Mouse (Mus musculus) 3T3-L1 (cell line): ENCODE results near the gene Hpcal1.

ENCODE experiments used
- DNase-seq: peaks from one replicate; pipeline ENCODE4 v3.0.0-alpha.2; 2015; ENCODE audit warnings: low read depth, low spot score

Gene Hpcal1

DNA sequence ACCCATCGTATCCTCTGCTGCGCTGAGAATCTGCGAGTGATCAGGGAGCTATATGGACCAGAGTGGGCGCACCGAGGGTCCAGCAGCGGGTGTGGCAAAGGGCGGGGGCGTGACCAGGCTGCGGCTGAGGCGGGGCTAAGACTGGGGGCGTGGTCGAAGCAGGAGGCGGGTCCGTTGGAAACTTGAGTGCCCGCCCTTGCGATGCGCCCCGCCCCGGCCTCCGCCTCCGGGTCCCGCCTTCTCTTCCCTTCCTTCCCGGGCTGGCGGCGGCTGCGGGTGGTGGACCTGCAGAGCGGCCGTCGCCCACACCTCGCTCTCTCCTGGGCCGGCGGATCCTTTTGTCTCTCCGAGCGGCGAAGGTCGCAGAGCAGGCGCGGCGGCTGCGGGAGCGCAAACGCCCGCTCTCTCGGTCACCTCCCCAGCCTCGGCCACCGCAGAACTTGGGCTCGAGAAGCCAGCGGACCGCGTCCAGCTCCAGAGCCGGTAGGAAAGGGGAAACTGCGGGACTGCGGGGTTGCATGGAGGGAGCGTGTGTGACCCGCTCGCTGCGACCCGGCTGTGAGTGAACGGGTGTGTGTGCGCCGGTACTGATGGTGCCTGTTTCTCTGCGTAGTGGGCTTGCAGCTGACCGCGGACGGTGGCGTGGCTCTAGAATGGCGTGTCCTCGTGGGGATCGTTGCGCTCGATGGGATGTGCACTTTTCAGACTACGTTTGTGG is at the start of gene Hpcal1:
TSS of gene Hpcal1 (plus strand) at position 293 of the 718 bp plus-strand sequence.
- peak; percentile 81 for DNase-seq

DNA sequence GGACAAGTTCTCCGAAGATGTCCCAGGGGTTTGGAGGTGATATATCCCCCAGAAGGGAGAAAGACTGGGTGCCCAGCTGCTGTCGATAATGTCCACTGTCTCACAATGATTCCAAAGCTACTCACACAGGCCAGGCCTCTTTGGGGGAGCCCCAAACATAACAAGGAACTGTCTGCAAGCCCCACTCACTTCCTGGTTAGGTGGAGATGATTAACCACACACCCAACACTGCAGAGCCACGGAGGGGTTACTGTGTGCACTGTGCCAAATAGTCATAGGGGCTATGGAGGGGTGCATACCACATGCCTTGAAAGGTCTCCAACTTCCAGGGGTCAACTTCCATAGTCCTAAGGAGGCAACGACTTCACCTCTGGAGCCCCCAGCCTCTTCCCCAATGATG is 49.4 kb upstream of the Hpcal1 start:
- DNase-seq = no peak

DNA sequence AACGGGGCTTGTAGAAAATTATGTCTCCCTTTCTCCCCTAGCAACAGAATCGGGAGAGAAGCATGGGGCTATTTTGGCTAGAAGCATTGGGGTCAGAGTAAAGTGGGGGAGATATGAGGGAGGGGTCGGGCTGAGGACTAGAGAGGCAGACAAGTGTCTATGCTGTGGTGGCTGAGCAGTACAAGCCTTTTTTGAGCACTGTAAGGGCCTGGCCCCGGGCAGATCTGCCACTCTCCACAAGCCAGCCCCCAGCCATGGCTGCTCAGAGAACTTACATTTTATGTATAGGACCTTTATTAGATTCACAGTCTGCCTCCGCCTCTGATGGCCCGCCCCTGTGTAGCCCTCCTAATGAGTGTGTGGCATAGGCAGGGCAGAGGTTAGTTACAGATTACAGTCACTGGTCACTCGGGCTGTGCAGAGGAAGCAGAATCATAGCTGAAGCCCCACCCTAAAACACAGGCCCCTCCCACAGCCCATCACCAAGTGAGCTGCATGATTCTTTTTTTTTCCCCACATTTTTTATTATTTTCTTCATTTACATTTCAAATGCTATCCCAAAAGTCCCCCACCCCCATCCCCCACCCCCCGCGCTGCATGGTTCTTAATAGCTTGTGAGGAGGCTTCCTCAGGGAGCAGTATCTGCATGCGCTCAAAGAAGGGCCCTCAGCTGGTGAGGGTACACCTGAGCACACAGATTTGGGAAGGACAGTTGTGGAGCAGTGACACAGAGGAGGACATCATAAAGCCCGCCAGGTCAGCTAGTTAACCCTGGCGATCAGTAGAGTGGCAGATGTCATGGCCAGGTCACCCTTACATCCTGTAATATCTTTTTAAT is 46.1 kb upstream of the Hpcal1 start:
- DNase-seq = no peak

DNA sequence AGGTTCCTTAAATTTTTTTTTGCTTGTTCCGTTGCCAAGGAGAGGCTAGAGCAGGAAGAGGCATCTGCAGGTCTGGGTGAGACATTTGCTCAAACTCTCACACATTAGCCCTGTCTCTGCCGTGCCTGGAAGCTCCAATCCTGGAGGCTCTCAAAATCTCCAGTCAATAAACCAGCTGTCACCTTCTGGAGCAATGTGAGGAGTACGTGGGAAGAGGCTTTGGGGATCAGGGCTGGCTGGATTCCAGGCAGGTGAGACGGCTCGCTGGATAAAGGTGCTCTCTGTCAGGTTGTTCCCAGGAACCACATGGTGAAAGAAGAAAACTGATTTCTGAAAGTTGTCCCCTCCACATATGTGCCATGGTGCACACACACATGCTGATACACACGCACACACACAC is 44.2 kb upstream of the Hpcal1 start:
- no peak for DNase-seq

DNA sequence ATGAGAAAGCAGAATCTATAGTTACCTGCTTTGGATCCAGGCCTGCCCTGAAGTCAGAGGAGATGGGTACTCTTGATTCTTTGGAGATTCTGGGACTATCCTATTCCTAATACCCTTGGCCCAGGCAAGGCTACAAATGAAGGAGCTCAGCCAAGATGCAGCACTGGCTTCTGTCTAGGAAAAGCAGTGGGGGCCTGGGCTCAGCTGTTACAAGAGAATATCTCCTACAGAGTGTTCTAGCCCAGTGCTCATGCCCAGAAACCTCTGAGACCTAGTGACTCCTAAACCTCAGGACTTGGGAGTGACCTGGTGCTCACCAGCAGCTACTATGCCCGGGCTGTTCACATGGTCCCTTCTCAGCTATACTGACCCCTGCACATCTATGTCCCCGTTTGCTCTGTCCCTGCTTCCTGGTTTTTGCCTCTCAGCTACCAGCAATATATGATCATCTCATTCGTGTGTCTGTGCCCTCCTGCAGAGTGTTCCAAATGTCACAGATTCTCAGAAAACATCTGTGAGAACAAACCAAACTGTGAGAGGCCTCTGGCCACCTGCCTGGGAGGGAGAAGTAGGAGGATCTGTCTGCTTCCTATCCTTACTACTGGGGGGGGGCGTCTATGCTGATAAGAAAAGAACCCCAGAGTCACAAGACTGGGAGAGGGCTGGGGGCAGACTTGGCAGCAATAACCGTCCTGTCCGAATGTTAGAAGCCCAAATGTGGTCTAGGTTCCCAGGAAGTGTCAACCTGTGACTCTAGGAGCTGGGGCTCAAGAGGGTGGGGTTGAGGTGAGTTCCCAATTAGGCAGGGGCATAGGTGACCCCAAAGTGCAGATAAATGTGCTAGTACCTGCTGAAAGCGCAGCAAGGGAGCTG is 39.2 kb upstream of the Hpcal1 start:
- no peak for DNase-seq

DNA sequence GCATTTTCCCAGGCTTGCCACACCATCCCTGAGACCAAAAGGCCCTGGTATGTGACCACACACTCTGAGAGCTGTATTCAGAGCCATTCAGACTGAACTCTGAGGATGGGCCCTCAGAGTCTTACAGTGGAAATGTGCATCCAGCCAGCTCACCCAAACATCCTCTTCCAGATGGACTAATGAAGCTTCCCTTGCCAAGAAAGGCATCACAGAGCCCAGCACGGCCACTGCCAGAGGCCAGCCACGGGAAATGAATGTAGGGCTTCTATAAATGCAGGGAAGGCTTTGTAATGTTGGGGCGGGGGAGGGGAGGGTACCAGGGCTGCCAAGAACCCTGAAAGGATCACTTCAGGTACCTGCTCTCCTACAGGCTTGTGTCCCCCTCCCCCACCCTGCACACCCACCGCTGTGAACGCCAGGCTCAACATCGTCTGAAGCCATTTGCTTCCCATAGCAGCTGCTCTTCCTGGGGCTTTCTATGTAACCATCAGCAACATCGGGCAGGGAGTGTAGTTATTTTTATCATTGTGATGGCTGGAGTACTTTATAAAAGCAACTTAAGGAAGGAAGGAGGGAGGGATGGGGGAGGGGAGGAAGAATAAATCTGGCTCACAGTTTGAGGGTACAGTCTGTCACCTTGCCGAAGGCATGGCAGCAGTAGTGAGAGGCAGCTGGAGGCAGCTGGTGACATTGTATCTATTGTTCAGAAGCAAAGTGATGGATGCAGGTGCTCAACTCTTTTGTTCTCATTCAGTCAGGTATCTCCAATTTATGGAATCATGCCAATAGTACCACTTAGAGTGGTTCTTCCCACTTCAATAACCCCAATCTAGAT is 38.2 kb upstream of the Hpcal1 start:
- DNase-seq = no peak

DNA sequence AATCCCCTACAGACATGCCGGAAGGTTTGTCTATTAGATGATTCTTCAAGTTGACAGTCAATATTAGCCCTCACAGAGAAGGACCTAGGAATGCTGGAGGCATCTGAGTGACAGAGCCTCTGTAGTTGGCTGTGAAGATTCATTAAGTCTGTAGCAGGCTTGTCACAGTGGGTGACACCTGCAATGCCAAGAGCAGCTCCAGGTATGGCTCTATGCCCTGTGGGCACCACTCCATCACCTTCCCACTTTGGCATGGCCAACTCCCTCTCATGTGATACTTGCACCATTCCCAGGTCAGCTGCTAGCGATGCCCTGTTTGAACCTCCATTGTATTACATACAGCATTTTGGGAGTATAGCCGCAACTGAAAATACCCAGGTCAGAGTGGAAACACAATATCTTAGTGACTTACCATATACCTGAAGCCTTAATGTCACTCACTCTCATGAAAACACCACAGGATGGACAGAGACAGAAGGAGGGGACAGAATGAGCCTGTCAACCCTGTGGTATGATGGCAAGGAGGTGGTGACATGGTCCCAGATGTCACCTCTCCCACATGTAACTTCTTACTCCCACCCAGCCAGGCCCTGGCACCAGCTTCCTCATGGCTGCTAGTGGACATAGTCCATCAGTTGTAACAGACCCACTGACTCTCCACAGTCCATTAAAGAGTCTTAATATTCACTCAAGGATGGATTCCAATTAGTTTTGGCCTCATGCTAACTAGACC is 37.4 kb upstream of the Hpcal1 start:
- no peak for DNase-seq

DNA sequence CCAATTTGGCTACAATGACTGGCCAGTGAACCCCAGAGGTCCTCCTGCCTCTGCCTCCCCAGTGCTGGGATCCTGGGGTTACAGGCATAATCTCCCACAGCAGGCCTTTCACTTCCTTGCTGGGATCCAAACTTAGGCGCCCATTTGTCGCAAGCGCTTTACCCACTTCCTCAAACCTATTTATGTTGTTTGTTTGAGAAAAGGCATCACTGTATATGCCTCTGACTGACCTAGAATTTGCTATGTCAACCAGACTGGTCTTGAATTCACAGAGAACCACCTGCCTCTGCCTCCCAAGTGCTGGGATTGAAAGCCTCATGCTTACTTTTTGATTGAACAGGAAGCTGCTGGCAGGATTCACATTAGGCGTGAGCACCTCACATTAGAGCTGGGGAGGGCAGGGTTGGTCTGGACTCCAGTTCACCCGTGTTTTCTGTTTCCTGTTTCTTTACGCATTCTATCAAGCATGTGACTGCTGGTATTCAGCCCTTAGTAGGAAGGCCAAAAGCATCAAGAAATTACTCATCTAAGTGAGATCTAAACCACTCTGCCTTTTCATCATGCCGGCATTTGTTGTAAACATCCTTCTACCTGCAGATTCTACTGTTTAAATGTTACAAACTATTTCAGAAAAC is 33.0 kb upstream of the Hpcal1 start:
- no peak for DNase-seq

DNA sequence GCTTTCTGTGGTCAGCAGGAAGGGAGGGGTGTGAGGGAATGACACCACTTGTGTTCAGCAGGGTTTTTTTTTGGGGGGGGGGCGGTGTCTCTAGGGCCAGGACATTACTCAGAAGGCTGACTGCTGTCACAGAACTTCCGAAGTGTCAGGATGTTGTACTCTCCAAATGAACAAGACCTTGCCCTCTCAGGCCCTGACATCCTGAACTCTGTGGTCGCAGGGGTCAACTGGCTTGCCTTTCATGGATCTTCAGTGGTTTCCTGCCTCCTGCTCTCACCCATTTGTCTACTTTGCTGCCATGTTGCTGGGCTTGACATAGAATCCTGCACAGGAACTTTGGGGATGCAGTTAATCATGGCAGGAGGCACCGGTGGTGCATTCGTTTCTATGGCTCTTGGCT is 32.1 kb upstream of the Hpcal1 start:
- no peak for DNase-seq

DNA sequence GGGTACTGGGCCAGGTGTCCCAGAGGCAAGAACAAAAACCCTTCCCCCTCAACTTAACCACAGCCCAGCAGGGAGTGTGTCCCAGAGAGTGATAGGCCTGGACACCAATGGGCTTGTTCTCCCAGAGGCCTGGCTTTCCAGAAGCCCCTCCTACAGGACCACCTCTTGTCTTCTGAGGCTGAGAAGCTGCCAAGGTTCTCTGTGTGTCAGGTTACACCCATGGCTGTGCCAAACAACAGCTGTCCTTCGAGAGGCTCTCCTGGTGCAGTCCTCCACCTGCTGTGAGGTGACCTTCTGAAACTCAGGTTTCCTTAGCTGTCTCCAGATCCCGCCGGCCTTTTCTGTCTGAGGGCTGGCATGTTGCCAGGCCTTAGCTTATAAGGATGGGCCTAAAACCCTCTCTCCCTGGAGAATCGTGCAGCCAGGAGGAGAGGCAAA is 29.2 kb upstream of the Hpcal1 start:
- DNase-seq = peak; percentile 30

DNA sequence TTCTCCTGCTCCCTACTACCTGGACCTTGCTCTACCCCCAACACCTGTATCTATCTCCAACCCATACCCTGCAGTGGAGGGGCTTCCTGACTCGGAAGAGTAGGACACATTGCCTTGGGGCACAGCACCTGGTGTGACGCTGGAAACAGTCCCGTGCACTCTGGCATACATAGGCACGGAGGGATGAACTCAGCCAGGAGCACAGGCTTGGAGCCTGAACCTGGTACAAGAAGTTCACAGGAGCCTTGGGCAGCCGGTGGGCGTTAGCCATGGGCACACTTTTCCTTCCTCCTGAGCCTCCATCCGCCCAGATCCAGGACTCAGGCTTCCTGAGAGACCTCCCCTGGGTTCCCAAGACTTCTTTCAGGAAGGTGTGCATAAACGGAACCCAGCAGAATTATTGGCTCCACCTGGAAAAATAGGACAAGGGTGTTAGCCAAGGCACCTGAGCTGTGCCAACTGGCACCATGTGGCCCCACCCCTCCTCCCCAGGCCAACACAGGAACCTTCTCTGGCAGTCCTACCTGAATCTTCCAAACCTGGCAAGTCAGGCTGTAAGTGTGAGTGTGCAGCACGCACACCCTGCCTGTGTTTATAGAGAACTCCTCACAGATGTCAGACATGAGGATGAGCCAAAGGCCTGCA is 26.5 kb upstream of the Hpcal1 start:
- no peak for DNase-seq

DNA sequence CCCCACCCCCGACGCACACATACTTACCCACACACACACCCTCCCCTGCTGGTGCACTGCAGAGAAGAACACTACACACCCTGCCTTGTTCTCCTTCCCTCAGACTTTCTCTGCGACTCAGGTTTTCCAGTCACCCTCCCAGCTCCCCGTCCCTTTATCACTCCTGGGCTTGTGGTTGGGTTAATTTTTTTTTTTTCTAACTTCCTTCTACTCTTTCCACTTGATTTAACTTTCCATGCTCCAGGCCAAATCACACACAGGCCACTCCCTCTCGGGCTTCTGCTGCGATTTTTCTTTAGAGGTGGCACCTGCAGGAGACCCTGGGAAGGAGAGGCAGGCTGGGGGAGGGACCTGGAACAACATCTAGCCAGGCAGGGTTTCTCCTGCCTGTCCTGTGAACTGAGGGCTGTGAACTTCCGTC is 24.7 kb upstream of the Hpcal1 start:
- peak; percentile 39 for DNase-seq

DNA sequence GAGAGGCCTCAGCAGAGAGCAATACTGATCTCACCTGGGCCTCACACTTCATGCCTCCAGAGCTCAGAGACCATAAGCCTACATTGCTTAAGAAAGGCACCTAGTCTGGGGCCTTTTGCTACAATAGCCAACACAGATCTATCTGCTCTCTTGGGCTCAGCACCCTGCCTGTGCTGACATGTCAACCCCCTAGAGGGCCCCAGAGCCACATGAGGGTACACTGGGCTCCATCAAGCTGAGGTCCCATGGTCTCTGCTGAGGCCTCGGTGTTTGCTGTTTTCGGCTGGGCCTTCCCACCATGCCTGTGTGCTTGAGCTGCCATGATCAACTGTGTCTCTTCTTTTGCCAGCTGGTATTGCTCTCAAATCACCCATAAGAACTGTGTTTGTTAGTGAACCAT is 24.0 kb upstream of the Hpcal1 start:
- DNase-seq = peak; percentile 26

DNA sequence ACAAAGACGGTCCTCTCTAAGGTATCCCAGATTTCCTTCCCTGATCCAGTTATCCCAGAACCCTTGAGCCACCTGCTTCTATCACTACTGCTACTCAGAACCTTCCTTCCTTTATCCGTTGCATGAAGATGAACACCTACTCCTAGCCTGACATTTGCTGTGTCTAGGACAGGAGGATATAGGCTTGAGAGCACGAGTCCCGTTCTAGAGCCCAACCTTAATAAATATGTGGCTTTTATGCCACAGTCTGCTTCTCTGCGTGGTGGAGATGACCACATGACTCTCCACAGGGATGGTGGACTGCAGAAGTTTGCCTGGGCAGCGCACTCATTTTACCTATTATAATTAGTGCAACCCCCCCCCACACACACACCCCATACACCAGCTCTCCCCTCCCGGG is 16.9 kb upstream of the Hpcal1 start:
- DNase-seq = no peak

DNA sequence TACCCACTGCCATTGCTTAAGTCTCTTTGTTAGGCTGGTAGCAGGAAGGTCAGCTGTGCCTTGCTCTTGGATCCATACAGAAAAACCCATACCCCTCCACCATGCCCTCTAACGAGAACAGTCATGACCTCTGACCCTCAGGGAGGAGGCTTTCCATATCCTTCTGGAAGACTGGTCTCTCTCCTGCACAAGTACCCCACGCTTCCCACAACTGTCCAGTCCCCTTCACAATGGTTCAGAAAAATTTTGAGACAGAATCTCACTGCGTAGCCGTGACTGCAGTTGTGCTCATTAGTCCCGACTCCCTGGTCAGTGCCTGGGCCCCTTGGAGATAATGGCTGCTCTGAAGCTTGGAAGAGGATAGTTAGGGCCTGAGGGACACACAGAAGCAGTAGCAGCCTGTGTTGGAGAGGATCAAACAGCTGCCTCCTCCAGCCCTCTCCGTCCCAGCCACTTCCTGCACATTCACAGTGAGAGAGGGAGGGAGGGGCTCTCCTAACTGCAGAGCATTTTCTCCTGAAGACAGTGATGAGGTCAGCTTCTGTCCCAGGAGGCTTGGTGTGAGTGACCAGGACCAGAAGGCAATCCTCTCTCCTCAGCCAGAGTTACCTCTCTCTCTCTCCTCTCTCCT is 16.4 kb upstream of the Hpcal1 start:
- peak; percentile 45 for DNase-seq

DNA sequence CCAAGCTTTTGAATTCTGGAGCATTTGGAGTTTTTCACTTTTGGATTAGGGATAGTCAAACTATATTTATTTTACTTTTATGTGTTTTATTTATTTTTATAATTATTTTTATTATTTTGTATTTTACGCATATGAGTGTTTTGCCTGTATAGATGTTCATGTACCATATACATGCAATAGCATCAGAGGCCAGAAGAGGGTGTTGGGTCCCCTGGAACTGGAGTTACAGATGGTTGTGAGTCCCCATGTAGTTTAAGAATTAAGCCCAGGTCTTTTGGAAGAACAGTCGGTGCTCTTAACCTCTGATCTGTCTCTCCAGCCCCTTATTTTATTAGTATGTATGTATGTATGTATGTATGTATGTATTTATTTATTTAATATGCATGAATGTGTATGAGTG is 12.9 kb upstream of the Hpcal1 start:
- DNase-seq = peak; percentile 36

DNA sequence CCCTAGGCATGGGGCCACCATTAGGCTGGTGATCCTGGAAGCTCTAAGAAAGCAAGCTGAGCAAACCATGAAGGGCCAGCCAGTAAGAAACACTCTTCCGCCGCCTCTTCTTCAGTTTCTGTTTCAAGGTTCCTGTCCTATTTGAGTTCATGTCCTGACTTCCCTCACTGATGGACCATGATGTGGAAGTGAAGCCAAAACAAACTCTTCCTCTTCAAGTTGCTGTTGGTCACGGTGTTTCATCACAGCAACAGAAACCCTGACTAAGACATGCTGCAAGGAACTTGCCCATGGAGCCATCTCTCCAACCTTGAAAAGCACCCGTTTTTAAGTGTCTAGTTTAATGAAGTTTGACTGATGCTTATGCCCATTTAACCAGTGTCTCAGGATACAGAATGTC is 11.1 kb upstream of the Hpcal1 start:
- no peak for DNase-seq

DNA sequence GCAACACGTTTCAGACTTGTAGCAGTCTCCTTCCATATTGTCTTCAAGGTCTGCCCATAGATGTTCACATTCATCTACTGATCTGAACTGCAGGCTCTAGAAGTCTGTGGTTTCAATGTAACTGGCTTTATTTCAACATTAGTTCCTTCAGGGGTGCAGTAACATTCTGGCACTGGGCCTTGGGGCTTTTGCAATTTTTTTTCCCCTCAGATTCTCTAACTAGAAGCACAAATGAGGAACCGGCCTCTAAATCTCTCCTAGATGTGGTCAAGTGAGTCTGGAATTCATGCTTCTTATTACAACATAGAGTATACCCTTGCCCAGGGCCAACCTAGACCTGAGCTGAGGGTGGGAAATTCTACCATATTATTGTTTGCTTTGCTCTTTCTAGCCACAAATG is 8.5 kb upstream of the Hpcal1 start:
- DNase-seq = peak; percentile 51

DNA sequence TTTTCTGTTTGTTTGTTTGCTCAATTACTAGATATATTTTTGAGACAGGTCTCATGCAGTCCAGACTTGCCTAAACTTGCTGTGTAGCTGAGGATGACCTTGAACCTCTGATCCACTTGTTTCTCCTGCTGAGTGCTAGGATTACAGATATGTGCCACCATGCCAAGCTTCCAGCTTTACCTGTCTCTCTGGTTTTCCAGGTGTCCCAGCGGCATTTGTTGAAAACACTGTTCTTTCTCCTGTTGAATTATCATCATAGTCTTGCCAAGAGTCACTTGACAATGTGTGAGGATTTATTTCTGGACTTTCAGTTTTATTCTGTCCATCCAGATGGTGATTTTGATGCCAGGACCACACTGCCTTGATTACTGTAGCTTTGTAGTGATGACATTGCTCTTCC is 6.3 kb upstream of the Hpcal1 start:
- DNase-seq = no peak
